ENCODE assay signal across 18 mouse cellular contexts in genomic region chr7:127516344-127516743, GRCm38 (mm10). TPM values are rescaled to one million over a fixed set of nuclear protein-coding genes. Genes with fewer than 3 reads are reported as not detected.
DNase-seq lines count a peak whose midpoint lies in the region; TF ChIP-seq lines count a peak whose summit lies in the region.
"Had no signal": no experiment of that assay in that cellular context is flagged by ENCODE, and none has a peak within 500 bp of the region (broad histone marks: within the 10 kb centered on the region; RNA-seq: fewer than 3 reads in every experiment).

No protein-coding gene starts in this region.

- H3K4me1 ChIP-seq in E14TG2a.4 (replicated peaks; ENCODE audit: low read depth, low read length), result peaks cover 47% of the 10 kb centered on the region

- H3K36me3 ChIP-seq in E14TG2a.4 (ENCODE audit: insufficient read depth, low read length), result peaks cover 79% of the 10 kb centered on the region

- H3K27me3 ChIP-seq in E14TG2a.4 (ENCODE audit: insufficient read depth, low read length), result no peaks in the 10 kb centered on the region
- H3K27me3 ChIP-seq: CH12.LX; embryonic facial prominence, embryonic 12.5 days; forebrain, embryonic 13.5 days; forebrain, embryonic 15.5 days had no signal

- DNase-seq in ES-CJ7 (ENCODE audit: low read depth, low spot score) (peak; percentile 73), R1 (ENCODE audit: low read depth, low spot score) (peak; percentile 83)
- DNase-seq in layer of hippocampus, postnatal 14 days (ENCODE audit: low spot score in 2 of 2), result no peak
- no peak for DNase-seq in B cell, adult 2 months
- DNase-seq in frontal cortex, postnatal 36 days (ENCODE audit: low spot score in 2 of 2), result no peak
- DNase-seq: adrenal gland, postnatal 25 days; cerebellum, adult 9-10 months; forebrain, postnatal 0 days had no signal

- H3K9me3 ChIP-seq in E14TG2a.4 (ENCODE audit: low read length), result no peaks in the 10 kb centered on the region
- H3K9me3 ChIP-seq: embryonic facial prominence, embryonic 10.5 days; embryonic facial prominence, embryonic 12.5 days; forebrain, embryonic 13.5 days; forebrain, embryonic 15.5 days had no signal

- TF ChIP-seq CTCF in E14TG2a.4 (conservative IDR thresholded peaks at IDR 0.05; ENCODE audit: low read length), result no peak

- peak overlapping the region; percentile 32; the same call in 1 of the 2 replicates for H3K4me3 ChIP-seq in E14TG2a.4 (replicated peaks; ENCODE audit: low read length)
- H3K4me3 ChIP-seq: embryonic facial prominence, embryonic 10.5 days; embryonic facial prominence, embryonic 12.5 days; forebrain, embryonic 13.5 days; forebrain, embryonic 15.5 days had no signal

RNA-seq across cellular contexts. Expression of gene Gm42715, which starts 3.0 kb away (rescaled TPM):
- total RNA-seq in layer of hippocampus, postnatal 14 days (2021), result 10 to 100 TPM in 1 of 2 experiments, 1 to 10 TPM in 1; 9.8 to 11.0 TPM

RNA-seq across cellular contexts. Expression of gene Srcap, which starts 4.6 kb away (rescaled TPM):
- 100 to 1,000 TPM; 104 to 115 TPM for total RNA-seq in layer of hippocampus, postnatal 14 days (2021)

RNA-seq across cellular contexts. Expression of gene Fbrs, which starts 37.3 kb away (rescaled TPM):
- 10 to 100 TPM; 62.9 to 66.8 TPM for total RNA-seq in layer of hippocampus, postnatal 14 days (2021)

RNA-seq across cellular contexts. Expression of gene Tmem265, which starts 44.8 kb away (rescaled TPM):
- 1 to 10 TPM in 1 of 2 experiments, under 1 TPM in 1; 0.94 to 2.2 TPM for total RNA-seq in layer of hippocampus, postnatal 14 days (2021)
- total RNA-seq: adrenal gland, adult 2 months; adrenal gland, postnatal 10 days; adrenal gland, postnatal 25 days; adrenal gland, postnatal 4 days; MEL had no signal

RNA-seq across cellular contexts. Expression of gene Phkg2, which starts 56.8 kb away (rescaled TPM):
- 10 to 100 TPM; 79.5 to 83.7 TPM for total RNA-seq in layer of hippocampus, postnatal 14 days (2021)

Comparison
In these comparisons a context has a peak if more than half of its experiments do, and no peak if none do; other contexts are left out.
1. DNase-seq: peak in ES-CJ7 (single experiment) and R1 (single experiment); none in layer of hippocampus, postnatal 14 days (0 of 2), B cell, adult 2 months (0 of 2) and frontal cortex, postnatal 36 days (0 of 2).